Mouse (Mus musculus) testis, postnatal 10 days (tissue): ENCODE data around the gene Slc4a4.

Experiments used
- DNase-seq: peaks from one replicate; pipeline ENCODE4 v3.0.0; 2021; ENCODE audit warnings: low spot score

Gene Slc4a4

GRCm38 (mm10) chr5:88886668-88887555 is at the start of gene Slc4a4:
Gene Slc4a4, plus strand, starts transcription at chr5:88886818.
- DNase-seq, result peak; percentile 68

GRCm38 (mm10) chr5:88840080-88840798 is 46.4 kb upstream of the Slc4a4 start:
- DNase-seq, result no peak

GRCm38 (mm10) chr5:88857311-88857710 is 29.3 kb upstream of the Slc4a4 start:
- no peak for DNase-seq

- DNase-seq, result no peak
Observed at GRCm38 (mm10) chr5:88857801-88858200, 28.8 kb upstream of the Slc4a4 start.

GRCm38 (mm10) chr5:88858226-88858625 is 28.4 kb upstream of the Slc4a4 start:
- no peak for DNase-seq

GRCm38 (mm10) chr5:88862163-88862562 is 24.5 kb upstream of the Slc4a4 start:
- DNase-seq, result peak; percentile 57

- no peak for DNase-seq
Observed at GRCm38 (mm10) chr5:88862794-88863193, 23.8 kb upstream of the Slc4a4 start.

GRCm38 (mm10) chr5:88884101-88884500 is 2.5 kb upstream of the Slc4a4 start:
- no peak for DNase-seq

- DNase-seq, result no peak
Observed at GRCm38 (mm10) chr5:88885503-88885902, 1.1 kb upstream of the Slc4a4 start.

- no peak for DNase-seq
Observed at GRCm38 (mm10) chr5:88885944-88886343, 674 bp upstream of the Slc4a4 start.

GRCm38 (mm10) chr5:88886349-88886667 is 310 bp upstream of the Slc4a4 start:
- DNase-seq, result no peak

- DNase-seq, result peak; percentile 46
Observed at GRCm38 (mm10) chr5:88887556-88888412, 1.2 kb downstream of the Slc4a4 start.

GRCm38 (mm10) chr5:88888413-88888700 is 1.7 kb downstream of the Slc4a4 start:
- DNase-seq, result no peak

GRCm38 (mm10) chr5:88889326-88889725 is 2.7 kb downstream of the Slc4a4 start:
- no peak for DNase-seq

GRCm38 (mm10) chr5:88890146-88890545 is 3.5 kb downstream of the Slc4a4 start:
- DNase-seq, result no peak

- no peak for DNase-seq
Observed at GRCm38 (mm10) chr5:88896574-88896973, 10.0 kb downstream of the Slc4a4 start.

- DNase-seq, result no peak
Observed at GRCm38 (mm10) chr5:88903111-88903510, 16.5 kb downstream of the Slc4a4 start.

- DNase-seq, result no peak
Observed at GRCm38 (mm10) chr5:88903526-88903925, 16.9 kb downstream of the Slc4a4 start.

GRCm38 (mm10) chr5:88904841-88905240 is 18.2 kb downstream of the Slc4a4 start:
- DNase-seq, result no peak

- no peak for DNase-seq
Observed at GRCm38 (mm10) chr5:88907615-88908014, 21.0 kb downstream of the Slc4a4 start.

- no peak for DNase-seq
Observed at GRCm38 (mm10) chr5:88912629-88913028, 26.0 kb downstream of the Slc4a4 start.

GRCm38 (mm10) chr5:88915082-88915481 is 28.5 kb downstream of the Slc4a4 start:
- no peak for DNase-seq
